Mouse (Mus musculus): ENCODE data around the gene Pla2g1b. TPM values are rescaled to one million over a fixed set of nuclear protein-coding genes. Genes with fewer than 3 reads are reported as not detected.
A peak's percentile ranks its signal among the peaks of the same experiment; 100 is the strongest.
"Not testable (repeated sequence)": the region's sequence is repeated elsewhere in the genome, so short reads cannot be mapped to it uniquely, and the experiment has no call there.

Gene Pla2g1b
- total and polyA plus RNA-seq, 2 experiments from 2014 or later, result not detected

DNA sequence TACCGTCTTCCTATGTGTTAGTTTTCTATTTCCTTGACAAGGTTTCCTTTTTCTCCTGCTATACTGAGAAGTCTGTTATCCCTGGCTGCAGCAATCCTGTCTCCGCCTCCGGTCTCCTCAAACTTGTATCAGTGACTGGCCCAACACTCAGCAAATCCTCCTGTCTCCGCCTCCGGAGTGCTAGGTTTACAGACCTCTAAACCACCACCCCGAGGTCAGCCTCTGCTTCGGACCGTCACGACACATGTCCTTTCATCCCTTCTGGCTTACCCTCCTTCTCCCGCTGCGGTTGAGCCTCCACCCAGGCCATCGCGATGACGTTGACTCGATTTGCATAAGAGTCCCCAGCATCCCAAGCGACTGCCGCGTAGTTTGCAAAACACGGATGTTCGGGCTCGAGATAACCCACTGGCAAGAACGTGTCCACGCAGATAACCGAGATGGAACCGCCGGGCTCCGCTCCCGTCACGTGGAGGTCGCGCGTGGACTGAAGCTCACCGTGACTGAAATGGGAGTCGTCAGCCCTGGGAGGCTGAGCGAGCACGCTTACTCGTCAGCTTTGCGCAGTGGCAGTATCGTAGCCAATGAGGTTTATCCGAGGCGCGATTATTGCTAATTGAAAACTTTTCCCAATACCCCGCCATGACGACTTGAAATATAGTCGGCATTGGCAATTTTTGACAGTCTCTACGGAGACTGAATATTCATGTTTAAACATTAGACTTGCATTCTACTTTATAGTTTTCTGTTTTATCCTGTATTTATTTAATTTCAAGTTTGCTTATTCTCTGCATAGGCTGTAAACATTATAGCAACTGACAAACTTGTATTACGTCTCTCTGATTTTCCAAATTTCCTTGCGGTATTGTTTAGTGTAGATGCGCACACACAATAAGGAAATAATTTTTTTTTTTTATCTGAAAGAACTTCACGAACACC is 23.9 kb downstream of the Pla2g1b start:
- Histone ChIP-seq H3K9ac (peak overlapping the region; percentile 82), H3K27me3 (ENCODE audit: insufficient read depth, low read length) (no peaks in the 10 kb centered on the region), H3K4me3 (ENCODE audit: low read depth, low read length) (peak overlapping the region; percentile 32), H3K27ac (ENCODE audit: low read depth, low read length) (peak overlapping the region; percentile 100), H3K4me2 (ENCODE audit: low read depth) (peak overlapping the region; percentile 72), H3K4me1 (ENCODE audit: insufficient read depth) (peaks cover 6% of the 10 kb centered on the region; the same call in 1 of the 2 replicates), H3K36me3 (ENCODE audit: insufficient read depth) (no peaks in the 10 kb centered on the region), H3K9me3 (ENCODE audit: low read length) (no peaks in the 10 kb centered on the region)
- DNase-seq, result peak; percentile 96
- peak; percentile 84 for ATAC-seq
- no peak for TF ChIP-seq CTCF (IDR thresholded peaks at IDR 0.05; ENCODE audit: low read depth)
- WGBS, result under 1% methylated on average over 50 of the region's 50 CpGs

- no peak for TF ChIP-seq CTCF (IDR thresholded peaks at IDR 0.05; ENCODE audit: low read depth)
- DNase-seq (no peak), ATAC-seq (no peak)
- Histone ChIP-seq H3K9ac (no peak overlapping the region), H3K36me3 (ENCODE audit: insufficient read depth) (no peaks in the 10 kb centered on the region), H3K4me2 (ENCODE audit: low read depth) (peak overlapping the region; percentile 72), H3K4me1 (ENCODE audit: insufficient read depth) (peaks cover 6% of the 10 kb centered on the region; the same call in 1 of the 2 replicates), H3K27ac (ENCODE audit: low read depth, low read length) (no peak overlapping the region), H3K9me3 (ENCODE audit: low read length) (no peaks in the 10 kb centered on the region), H3K27me3 (ENCODE audit: insufficient read depth, low read length) (no peaks in the 10 kb centered on the region), H3K4me3 (ENCODE audit: low read depth, low read length) (no peak overlapping the region)
- WGBS, result 9% methylated on average over 8 of the region's 8 CpGs
Measured at GRCm38 (mm10) chr5:115490638-115491000, 24.6 kb downstream of the Pla2g1b start.

DNA sequence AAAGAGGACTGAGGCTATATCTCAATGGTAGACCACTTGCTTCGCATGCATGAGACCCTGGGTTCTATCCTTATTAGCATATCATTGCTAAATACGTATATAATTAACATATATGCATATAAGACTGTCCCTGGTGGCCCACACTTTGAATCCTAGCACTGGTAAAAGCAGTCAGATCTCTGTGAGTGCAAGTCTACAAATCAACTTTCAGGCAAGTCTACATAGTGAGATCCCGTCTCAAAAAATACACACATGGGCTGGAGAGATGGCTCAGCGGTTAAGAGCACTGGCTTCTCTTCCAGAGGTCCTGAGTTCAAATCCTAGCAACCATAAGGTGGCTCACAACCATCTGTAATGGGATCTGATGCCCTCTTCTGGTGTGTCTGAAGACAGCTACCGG is 25.0 kb downstream of the Pla2g1b start:
- peak; percentile 21; the same call in 1 of the 2 replicates for TF ChIP-seq CTCF (IDR thresholded peaks at IDR 0.05; ENCODE audit: low read depth)
- Histone ChIP-seq H3K4me1 (ENCODE audit: insufficient read depth) (peaks cover 6% of the 10 kb centered on the region; the same call in 1 of the 2 replicates), H3K27me3 (ENCODE audit: insufficient read depth, low read length) (no peaks in the 10 kb centered on the region), H3K36me3 (ENCODE audit: insufficient read depth) (no peaks in the 10 kb centered on the region), H3K4me3 (ENCODE audit: low read depth, low read length) (no peak overlapping the region), H3K27ac (ENCODE audit: low read depth, low read length) (no peak overlapping the region), H3K9ac (no peak overlapping the region), H3K9me3 (ENCODE audit: low read length) (no peaks in the 10 kb centered on the region), H3K4me2 (ENCODE audit: low read depth) (0 out of 2 replicates have a peak overlapping the region, but pooled peaks have one; percentile 72)
- DNase-seq, result no peak
- ATAC-seq, result no peak
- 27% methylated on average over 5 of the region's 5 CpGs for WGBS

DNA sequence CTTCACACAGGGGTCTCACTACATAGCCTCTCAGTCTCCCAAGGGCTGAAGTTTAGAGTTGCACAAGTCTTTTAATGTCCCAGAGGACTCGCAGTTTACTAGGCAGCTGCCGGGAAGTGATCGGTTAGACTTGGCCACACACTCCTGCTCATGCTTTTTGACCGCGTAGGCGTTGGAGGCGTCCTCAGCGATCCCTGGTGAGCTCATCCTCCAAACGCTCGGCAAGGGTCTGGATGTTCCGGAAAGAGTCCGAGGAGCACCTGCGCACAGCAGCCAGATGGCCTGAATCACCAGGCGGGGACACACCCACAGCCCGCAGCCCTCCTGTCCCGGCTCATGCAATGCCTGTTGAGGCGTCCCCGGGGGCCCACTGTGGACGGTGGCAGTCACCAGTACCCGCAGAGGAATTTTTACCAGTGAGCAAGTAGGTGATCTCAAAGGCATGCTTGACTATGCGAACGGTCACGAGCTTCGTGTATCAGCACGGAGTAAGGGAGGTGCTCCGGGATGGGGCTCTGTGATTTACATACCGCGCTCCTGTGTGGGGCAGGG is 25.8 kb downstream of the Pla2g1b start:
- Histone ChIP-seq H3K27ac (ENCODE audit: low read depth, low read length) (no peak overlapping the region), H3K4me2 (ENCODE audit: low read depth) (peak overlapping the region; percentile 45), H3K9ac (peak overlapping the region; percentile 23; the same call in 1 of the 2 replicates), H3K36me3 (ENCODE audit: insufficient read depth) (no peaks in the 10 kb centered on the region), H3K4me3 (ENCODE audit: low read depth, low read length) (no peak overlapping the region), H3K27me3 (ENCODE audit: insufficient read depth, low read length) (no peaks in the 10 kb centered on the region), H3K4me1 (ENCODE audit: insufficient read depth) (peaks cover 6% of the 10 kb centered on the region; the same call in 1 of the 2 replicates), H3K9me3 (ENCODE audit: low read length) (no peaks in the 10 kb centered on the region)
- 5% methylated on average over 28 of the region's 28 CpGs for WGBS
- no peak for ATAC-seq
- DNase-seq, result no peak
- no peak for TF ChIP-seq CTCF (IDR thresholded peaks at IDR 0.05; ENCODE audit: low read depth)

DNA sequence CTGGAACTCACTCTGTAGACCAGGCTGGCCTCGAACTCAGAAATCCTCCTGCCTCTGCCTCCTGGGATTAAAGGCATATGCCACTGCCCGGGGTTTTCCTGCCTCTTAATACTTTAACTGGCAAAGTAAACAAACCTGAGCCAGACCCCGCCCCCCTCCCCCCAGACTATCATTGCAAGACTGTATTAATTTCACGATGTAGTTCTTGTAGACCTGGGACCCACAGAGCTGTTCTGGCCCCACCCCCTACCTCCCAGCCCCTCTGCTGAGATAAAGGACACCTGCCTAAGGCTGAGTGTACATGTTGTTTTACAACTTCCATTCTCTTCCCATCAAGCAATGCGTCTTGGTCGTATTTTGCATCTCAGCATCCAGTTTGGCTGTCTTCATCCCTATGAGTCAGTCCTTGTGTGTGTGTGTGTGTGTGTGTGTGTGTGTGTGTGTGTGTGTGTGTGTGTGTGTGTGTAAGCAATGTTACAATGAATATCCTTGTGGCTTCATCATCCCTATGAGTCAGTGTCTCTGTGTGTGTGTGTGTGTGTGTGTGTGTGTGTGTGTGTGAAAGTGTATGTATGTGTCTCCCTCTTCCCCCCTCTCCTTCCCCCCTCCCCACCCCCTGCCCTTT is 26.8 kb downstream of the Pla2g1b start:
- no peak overlapping the region for H3K4me2 ChIP-seq (ENCODE audit: low read depth)
- H3K4me1 ChIP-seq (ENCODE audit: insufficient read depth), result peaks cover 6% of the 10 kb centered on the region; the same call in 1 of the 2 replicates
- no peak overlapping the region for H3K9ac ChIP-seq
- ATAC-seq (no peak), DNase-seq (no peak)
- H3K27ac ChIP-seq (ENCODE audit: low read depth, low read length), result no peak overlapping the region
- no peak overlapping the region for H3K4me3 ChIP-seq (ENCODE audit: low read depth, low read length)
- WGBS, result 75% methylated on average over 6 of the region's 6 CpGs
- no peaks in the 10 kb centered on the region for H3K9me3 ChIP-seq (ENCODE audit: low read length)
- no peaks in the 10 kb centered on the region for H3K36me3 ChIP-seq (ENCODE audit: insufficient read depth)
- H3K27me3 ChIP-seq (ENCODE audit: insufficient read depth, low read length), result no peaks in the 10 kb centered on the region
- TF ChIP-seq CTCF (IDR thresholded peaks at IDR 0.05; ENCODE audit: low read depth), result no peak

- H3K9me3 ChIP-seq (ENCODE audit: low read length), result no peaks in the 10 kb centered on the region
- peaks cover 6% of the 10 kb centered on the region; the same call in 1 of the 2 replicates for H3K4me1 ChIP-seq (ENCODE audit: insufficient read depth)
- WGBS, result 29% methylated on average over 5 of the region's 5 CpGs
- H3K4me2 ChIP-seq (ENCODE audit: low read depth), result no peak overlapping the region
- no peak for TF ChIP-seq CTCF (IDR thresholded peaks at IDR 0.05; ENCODE audit: low read depth)
- no peak for ATAC-seq
- no peak overlapping the region for H3K27ac ChIP-seq (ENCODE audit: low read depth, low read length)
- H3K9ac ChIP-seq, result no peak overlapping the region
- no peaks in the 10 kb centered on the region for H3K36me3 ChIP-seq (ENCODE audit: insufficient read depth)
- no peaks in the 10 kb centered on the region for H3K27me3 ChIP-seq (ENCODE audit: insufficient read depth, low read length)
- DNase-seq, result no peak
- H3K4me3 ChIP-seq (ENCODE audit: low read depth, low read length), result no peak overlapping the region
Measured at GRCm38 (mm10) chr5:115493441-115493840, 27.4 kb downstream of the Pla2g1b start.

DNA sequence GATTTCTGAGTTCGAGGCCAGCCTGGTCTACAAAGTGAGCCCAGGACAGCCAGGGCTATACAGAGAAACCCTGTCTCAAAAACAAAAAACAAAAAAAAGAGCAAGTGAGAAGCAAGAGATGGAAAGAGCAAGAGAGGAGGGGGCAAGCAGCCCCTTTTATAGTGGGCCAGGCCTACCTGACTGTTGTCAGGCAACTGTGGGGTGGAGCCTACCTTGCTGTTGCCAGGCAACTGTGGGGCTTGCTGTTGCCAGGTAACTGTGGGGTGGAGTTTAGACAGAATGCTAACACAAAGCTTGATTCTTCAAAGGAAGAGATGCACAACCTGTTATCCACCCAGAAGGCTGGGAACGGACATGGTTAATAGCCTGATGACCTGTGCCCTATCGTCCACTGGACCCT is 29.6 kb downstream of the Pla2g1b start:
- H3K9me3 ChIP-seq (ENCODE audit: low read length); H3K9ac ChIP-seq; H3K36me3 ChIP-seq (ENCODE audit: insufficient read depth); H3K4me2 ChIP-seq (ENCODE audit: low read depth); H3K4me1 ChIP-seq (ENCODE audit: insufficient read depth); DNase-seq; H3K27ac ChIP-seq (ENCODE audit: low read depth, low read length); H3K27me3 ChIP-seq (ENCODE audit: insufficient read depth, low read length); H3K4me3 ChIP-seq (ENCODE audit: low read depth, low read length): not testable (repeated sequence)
- ATAC-seq, result peak; percentile 75; the same call in 1 of the 2 replicates
- 72% methylated on average over 3 of the region's 3 CpGs for WGBS

All from forebrain, postnatal 0 days (tissue).